Mouse (Mus musculus): ENCODE measurements at regions not wholly inside any gene's neighbourhood (a gene's known extent, or its start where the extent isn't known, plus 50 kb on each side); places are given as distances from the start of the nearest gene placed in this dataset.

DNA sequence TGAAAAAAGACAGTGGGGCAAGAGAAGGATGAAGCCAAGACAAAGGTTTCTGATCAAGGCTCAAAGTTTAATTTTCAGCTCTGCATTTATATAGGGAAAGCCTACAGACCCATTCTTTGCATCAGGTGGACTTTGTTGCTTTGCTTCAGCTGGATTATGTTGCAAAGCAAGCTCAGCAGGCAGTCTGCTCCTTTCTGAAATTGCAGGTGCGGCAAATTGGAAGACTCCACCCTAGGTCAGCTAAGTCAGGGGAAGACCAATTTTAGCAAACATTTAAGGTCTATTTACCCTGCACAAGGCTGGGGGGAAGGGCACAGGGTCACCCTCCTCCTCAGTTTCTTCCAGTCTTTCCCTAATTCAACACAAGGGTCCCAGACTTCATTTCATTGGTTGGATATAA, 502.3 kb downstream of the Sh2d4b start:
- no peak for DNase-seq (ENCODE audit: low spot score in 2 of 2)
- intact Hi-C loops (cut with DNase I), result no loop called here

DNA sequence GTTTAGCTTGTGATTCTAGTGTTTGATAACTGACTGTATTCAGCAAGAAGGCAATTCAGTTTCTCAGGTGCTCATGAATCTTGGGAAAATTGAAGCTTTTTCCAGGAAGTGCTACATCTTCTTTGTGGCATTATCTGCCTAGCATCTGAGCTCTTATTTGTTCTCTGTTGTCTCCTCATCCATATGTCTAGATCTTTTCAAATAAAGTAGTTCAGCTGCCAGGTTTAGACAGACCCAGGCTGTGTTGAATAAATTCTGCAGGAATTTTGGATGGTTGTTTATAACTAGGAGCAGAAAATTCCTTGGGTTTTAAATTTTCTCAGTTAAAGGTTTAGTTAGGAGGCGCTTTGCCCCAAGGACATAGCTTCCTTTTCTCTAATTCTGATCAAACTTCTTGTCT, 511.5 kb downstream of the Sh2d4b start:
- intact Hi-C loops (cut with DNase I), result no loop called here

DNA sequence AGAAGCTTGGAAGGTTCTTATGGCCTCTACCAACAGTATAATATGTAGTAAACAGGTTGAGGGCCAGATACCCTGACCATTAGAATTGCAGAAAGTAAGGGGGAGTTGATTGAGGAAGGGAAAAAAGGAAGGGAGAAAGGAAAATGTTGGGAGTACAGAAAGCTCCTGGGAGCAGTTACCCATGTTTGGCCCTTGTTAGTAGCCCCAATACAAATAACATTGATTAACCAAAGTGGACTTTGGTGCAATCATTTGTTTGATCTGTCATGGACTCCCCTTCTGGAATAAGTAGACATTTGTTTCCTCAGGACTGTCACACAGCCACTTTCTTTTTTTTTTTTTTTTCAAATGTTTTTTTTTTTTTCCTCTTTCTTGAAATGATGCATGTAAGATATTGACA, 513.4 kb downstream of the Sh2d4b start:
- intact Hi-C loops (cut with DNase I), result no loop called here
- no peak for DNase-seq (ENCODE audit: low spot score in 2 of 2)

More for the DNA sequence above, 511.5 kb downstream of the Sh2d4b start:
- peak in 1 of 2 experiments; percentile 6 for DNase-seq (ENCODE audit: low spot score in 2 of 2)

DNA sequence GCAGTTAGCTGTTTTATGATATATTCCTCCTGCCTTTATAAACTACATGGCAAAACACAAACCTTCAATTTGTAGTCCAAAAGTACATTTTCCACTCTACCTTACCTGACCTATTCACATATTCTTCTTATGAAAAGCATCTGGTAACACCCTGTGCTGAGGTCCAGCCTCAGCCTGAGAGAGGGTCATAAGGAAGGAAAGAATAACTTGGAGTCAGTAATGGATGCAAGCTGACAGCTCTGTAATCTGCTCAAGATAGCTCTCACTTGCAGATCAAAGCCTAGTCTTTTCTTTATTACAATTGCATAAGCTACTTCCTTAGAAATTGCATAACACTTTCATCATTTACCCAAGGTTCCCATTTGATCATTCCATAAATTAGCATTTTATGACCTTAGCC, 528.7 kb downstream of the Sh2d4b start:
- intact Hi-C loops (cut with DNase I), result no loop called here
- no peak for DNase-seq (ENCODE audit: low spot score in 2 of 2)

DNA sequence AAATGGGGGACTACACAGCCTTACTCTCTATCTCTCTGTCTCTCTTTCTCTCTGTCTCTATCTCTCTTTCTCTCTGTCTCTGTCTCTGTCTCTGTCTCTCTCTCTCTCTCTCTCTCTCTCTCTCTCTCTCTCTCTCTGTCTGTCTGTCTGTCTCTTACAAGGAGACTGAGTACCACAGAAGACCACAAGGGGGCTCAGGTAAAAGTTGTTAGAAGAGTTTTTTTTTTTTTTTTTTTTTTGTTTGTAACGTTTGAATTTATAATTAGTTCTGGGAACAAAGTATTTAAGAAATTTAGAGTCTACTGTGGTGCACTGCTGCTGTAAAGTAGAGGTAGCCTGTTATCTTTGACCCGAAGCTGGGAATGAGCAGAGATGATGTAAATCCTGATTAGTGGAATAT, 530.2 kb downstream of the Sh2d4b start:
- DNase-seq (ENCODE audit: low spot score in 2 of 2), result no peak
- intact Hi-C loops (cut with DNase I), result no loop called here
